Mouse (Mus musculus) limb, embryonic 13.5 days (tissue): ENCODE measurements around the gene Jade1. TPM values are rescaled to one million over a fixed set of nuclear protein-coding genes. Genes with fewer than 3 reads are reported as not detected.

ENCODE experiments used
- ATAC-seq: fragments of 200-750 bp; cut with Nextera tagmentation; 2 replicates; pipeline ENCODE4 v1.8.0; 2017; ENCODE audit warnings: low read depth, moderate number of reproducible peaks, moderate TSS enrichment; ENCODE audit not compliant: low FRiP score
- H3K27ac ChIP-seq: fragments of 300-500 bp; sonication (generic); 2 replicates; pipeline ENCODE4 v1.5.1; 2015; ENCODE audit warnings: inconsistent platforms, mild to moderate bottlenecking, moderate library complexity
- H3K27me3 ChIP-seq: fragments of 300-500 bp; sonication (generic); 2 replicates; pipeline ENCODE4 v1.6.1; 2015; ENCODE audit warnings: mild to moderate bottlenecking, inconsistent platforms
- H3K36me3 ChIP-seq: fragments of 300-500 bp; sonication (generic); 2 replicates; pipeline ENCODE4 v1.6.1; 2015; ENCODE audit warnings: inconsistent platforms, mild to moderate bottlenecking, moderate library complexity
- H3K4me1 ChIP-seq: fragments of 300-500 bp; sonication (generic); 2 replicates; pipeline ENCODE4 v1.6.1; 2015; ENCODE audit warnings: inconsistent platforms
- H3K4me2 ChIP-seq: fragments of 300-500 bp; sonication (generic); replicated peaks from 2 replicates; pipeline ENCODE4 v1.6.1; 2015; ENCODE audit warnings: inconsistent platforms, mild to moderate bottlenecking, moderate library complexity
- H3K4me3 ChIP-seq: fragments of 300-500 bp; sonication (generic); 2 replicates; pipeline ENCODE4 v1.5.1; 2015; ENCODE audit warnings: moderate library complexity, mild to moderate bottlenecking, inconsistent platforms
- H3K9ac ChIP-seq: fragments of 300-500 bp; sonication (generic); 2 replicates; pipeline ENCODE4 v1.6.1; 2015; ENCODE audit warnings: mild to moderate bottlenecking, inconsistent platforms
- H3K9me3 ChIP-seq: fragments of 300-500 bp; sonication (generic); 2 replicates; pipeline ENCODE4 v1.6.1; 2016; ENCODE audit warnings: inconsistent platforms
- WGBS: fragments of 180-500 bp; shearing (Covaris S2); methylation state at CpG from one replicate; pipeline ENCODE4 v1.1.7; 2015; 5-methylcytosine and 5-hydroxymethylcytosine counted together
- polyA plus RNA-seq: library from polyadenylated mRNA; unstranded; fragments of >200 nt; fragmentation: Nextera tagmentation; extraction: Ambion mirVana; gene quantifications from 2 replicates; pipeline ENCODE4 v1.2.1, GENCODE M21; 2015

Gene Jade1
- polyA plus RNA-seq, 1 experiment from 2014 or later: 11.4 TPM

DNA sequence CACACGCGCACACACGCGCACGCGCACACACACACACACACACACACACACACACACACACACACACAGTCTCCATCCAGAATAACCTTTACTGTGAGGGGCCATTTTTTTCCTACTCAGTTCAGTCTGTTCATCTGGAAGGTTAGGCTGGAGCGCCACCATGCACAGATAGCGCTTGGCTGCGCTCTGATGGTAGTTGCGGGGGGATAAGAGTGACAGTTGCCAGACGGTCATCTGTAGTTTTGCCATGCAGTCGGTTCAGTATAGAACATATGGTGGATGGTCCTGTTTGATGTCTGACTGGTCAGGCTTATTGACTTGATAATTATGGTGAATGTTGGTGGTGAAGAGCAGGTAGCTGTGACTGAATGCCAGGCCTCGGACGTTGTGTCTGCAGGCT lies 27.6 kb downstream of the Jade1 start:
- ATAC-seq: no peak
- no peak overlapping the region for H3K27ac ChIP-seq
- 90% methylated on average over 14 of the region's 14 CpGs for WGBS
- no peaks in the 10 kb centered on the region for H3K9me3 ChIP-seq
- H3K36me3 ChIP-seq: no peaks in the 10 kb centered on the region
- H3K27me3 ChIP-seq: no peaks in the 10 kb centered on the region
- H3K4me3 ChIP-seq: no peak overlapping the region
- H3K4me1 ChIP-seq: peaks cover 51% of the 10 kb centered on the region
- no peak overlapping the region for H3K4me2 ChIP-seq
- H3K9ac ChIP-seq: no peak overlapping the region

DNA sequence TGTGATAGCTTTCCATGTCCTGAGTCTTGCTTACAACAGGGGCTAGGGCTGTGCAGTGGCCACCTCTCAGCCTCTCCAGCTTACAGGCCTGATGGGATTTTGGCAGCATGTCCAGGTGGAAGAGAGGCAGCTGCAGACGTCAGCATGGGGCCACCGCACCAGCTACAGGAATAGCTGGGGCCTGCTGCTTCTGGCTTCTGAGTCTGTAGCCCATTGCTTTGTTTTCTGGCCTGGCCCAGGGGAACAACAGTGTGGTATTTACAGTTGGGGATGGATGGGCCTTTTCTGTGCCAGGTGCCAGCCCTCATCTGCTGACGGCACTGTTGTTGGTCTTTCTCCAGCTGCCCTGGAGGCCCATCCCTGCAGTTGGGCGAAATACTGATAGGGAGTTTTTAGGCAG lies 28.1 kb downstream of the Jade1 start:
- 62% methylated on average over 4 of the region's 4 CpGs for WGBS
- H3K4me1 ChIP-seq: peaks cover 57% of the 10 kb centered on the region
- H3K36me3 ChIP-seq: no peaks in the 10 kb centered on the region
- no peak overlapping the region for H3K4me3 ChIP-seq
- no peaks in the 10 kb centered on the region for H3K27me3 ChIP-seq
- H3K9me3 ChIP-seq: no peaks in the 10 kb centered on the region
- no peak overlapping the region for H3K4me2 ChIP-seq
- no peak for ATAC-seq
- no peak overlapping the region for H3K27ac ChIP-seq
- H3K9ac ChIP-seq: no peak overlapping the region

DNA sequence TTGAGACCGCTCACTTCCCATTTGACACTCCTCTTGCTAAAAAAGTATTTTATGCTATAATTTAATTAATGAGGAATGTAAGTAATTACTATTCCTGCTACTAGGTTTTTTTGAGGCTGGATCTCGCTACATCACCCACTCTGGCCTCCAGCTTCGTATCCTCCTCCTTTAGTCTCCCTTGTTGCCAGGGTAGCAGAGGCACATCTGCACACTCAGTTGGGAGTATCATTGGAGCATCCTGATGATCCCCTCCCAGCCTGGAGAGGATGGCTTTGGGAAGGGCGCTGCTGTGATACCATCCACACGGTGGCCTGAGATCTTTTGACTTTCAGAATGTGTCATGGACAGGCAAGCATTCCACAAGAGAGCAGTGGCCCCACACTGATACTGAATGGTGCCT lies 30.0 kb downstream of the Jade1 start:
- Histone ChIP-seq H3K9me3 (no peaks in the 10 kb centered on the region), H3K27me3 (no peaks in the 10 kb centered on the region), H3K4me2 (no peak overlapping the region), H3K4me3 (no peak overlapping the region), H3K4me1 (peaks cover 52% of the 10 kb centered on the region), H3K36me3 (peaks cover 1% of the 10 kb centered on the region; the same call in 1 of the 2 replicates), H3K9ac (no peak overlapping the region), H3K27ac (no peak overlapping the region)
- 83% methylated on average over 5 of the region's 5 CpGs for WGBS
- no peak for ATAC-seq

DNA sequence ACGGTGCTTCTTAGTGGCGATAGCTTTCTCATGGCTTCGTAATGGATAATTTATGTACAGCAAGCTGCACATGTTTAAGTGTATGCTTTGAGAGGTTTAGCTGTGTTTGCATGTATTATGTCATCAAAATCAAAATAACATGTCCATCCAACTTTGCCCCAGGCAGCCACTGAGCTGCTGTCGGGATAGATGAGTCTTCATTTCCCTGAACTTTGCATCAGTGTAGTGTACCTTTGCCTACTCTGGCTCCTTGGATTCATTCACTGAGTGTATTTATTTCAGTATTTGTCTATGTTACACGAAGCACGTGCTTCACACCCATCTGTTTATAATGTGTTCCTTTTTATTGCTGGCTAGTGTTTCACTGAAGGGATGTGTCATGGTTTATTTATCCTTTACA lies 30.8 kb downstream of the Jade1 start:
- H3K27me3 ChIP-seq: no peaks in the 10 kb centered on the region
- H3K4me3 ChIP-seq: no peak overlapping the region
- peaks cover 44% of the 10 kb centered on the region for H3K4me1 ChIP-seq
- H3K4me2 ChIP-seq: no peak overlapping the region
- no peak for ATAC-seq
- no peak overlapping the region for H3K9ac ChIP-seq
- no peak overlapping the region for H3K27ac ChIP-seq
- H3K9me3 ChIP-seq: no peaks in the 10 kb centered on the region
- 70% methylated on average over 6 of the region's 6 CpGs for WGBS
- H3K36me3 ChIP-seq: peaks cover 4% of the 10 kb centered on the region; the same call in 1 of the 2 replicates

DNA sequence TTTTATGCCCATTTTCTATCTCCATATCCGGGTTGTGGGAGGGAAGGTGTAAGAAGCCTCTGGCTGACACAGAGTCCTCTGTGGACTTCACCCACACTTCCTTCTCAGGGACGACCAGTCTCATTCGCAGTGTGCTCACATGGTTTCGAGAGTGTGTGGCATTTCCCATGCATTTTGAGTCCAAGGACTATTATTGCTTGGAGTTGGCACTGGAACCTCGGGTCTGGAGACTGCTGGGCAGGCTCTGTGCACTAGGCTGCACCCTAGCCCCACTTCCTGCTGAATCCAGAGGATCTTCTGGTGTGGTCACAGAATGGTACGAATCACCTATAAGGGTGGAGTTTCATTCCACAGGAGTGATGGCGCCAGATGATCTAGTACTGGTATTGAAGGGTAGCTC lies 31.4 kb downstream of the Jade1 start:
- no peak overlapping the region for H3K4me2 ChIP-seq
- H3K9me3 ChIP-seq: no peaks in the 10 kb centered on the region
- no peak overlapping the region for H3K9ac ChIP-seq
- peaks cover 4% of the 10 kb centered on the region; the same call in 1 of the 2 replicates for H3K36me3 ChIP-seq
- H3K27ac ChIP-seq: no peak overlapping the region
- H3K27me3 ChIP-seq: peaks cover 2% of the 10 kb centered on the region; the same call in 1 of the 2 replicates
- H3K4me1 ChIP-seq: peaks cover 38% of the 10 kb centered on the region
- no peak for ATAC-seq
- H3K4me3 ChIP-seq: no peak overlapping the region
- 86% methylated on average over 7 of the region's 7 CpGs for WGBS

DNA sequence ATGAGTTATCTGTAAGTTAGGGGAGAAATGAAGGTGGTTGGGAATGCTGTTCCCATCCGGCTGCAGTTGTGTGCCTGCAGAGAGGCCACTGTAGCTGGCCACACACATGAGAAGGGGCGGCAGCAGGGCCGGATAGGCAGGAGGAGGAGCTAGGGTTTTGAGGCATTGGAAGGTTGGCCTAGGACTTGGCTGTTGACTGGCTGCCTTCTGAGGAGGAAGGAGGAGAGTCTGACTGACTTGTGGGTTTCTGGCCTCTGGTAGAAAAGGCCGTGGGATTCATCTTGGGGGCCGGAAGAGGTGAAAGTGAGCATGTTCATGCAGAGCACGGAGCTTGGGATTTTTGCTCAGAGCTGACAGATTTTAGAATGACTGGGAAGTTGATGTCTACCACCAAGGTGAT lies 32.1 kb downstream of the Jade1 start:
- no peak; the same call in 1 of the 2 replicates for ATAC-seq
- H3K4me1 ChIP-seq: peaks cover 36% of the 10 kb centered on the region
- no peak overlapping the region for H3K4me3 ChIP-seq
- H3K4me2 ChIP-seq: no peak overlapping the region
- H3K27ac ChIP-seq: no peak overlapping the region
- peaks cover 9% of the 10 kb centered on the region; the same call in 1 of the 2 replicates for H3K36me3 ChIP-seq
- peaks cover 2% of the 10 kb centered on the region; the same call in 1 of the 2 replicates for H3K27me3 ChIP-seq
- H3K9me3 ChIP-seq: no peaks in the 10 kb centered on the region
- H3K9ac ChIP-seq: peak overlapping the region; percentile 8; the same call in 1 of the 2 replicates
- 62% methylated on average over 6 of the region's 6 CpGs for WGBS

DNA sequence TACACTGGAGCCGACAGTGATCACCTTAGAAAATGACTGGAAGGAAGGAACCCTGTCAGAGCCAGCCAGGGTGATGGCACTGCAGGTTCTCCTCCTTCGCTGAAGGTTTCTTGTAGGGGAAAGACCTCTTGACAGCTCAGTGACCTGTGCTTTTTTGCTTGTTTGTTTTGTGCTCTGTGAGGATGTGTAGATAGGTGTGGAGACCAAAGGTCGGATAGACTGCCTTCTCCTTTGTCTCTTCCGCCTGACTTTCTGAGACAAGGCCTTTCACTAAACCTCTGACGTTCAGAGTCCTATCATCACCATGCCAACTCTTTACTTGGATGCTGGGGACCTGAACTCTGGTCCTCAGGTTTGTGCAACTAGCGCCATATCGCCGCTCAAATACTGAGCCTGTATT lies 33.0 kb downstream of the Jade1 start:
- H3K4me3 ChIP-seq: no peak overlapping the region
- peaks cover 12% of the 10 kb centered on the region for H3K36me3 ChIP-seq
- no peaks in the 10 kb centered on the region for H3K9me3 ChIP-seq
- H3K4me1 ChIP-seq: peaks cover 34% of the 10 kb centered on the region
- no peak overlapping the region for H3K27ac ChIP-seq
- H3K4me2 ChIP-seq: no peak overlapping the region
- ATAC-seq: no peak
- peaks cover 2% of the 10 kb centered on the region; the same call in 1 of the 2 replicates for H3K27me3 ChIP-seq
- H3K9ac ChIP-seq: no peak overlapping the region
- 87% methylated on average over 8 of the region's 8 CpGs for WGBS

DNA sequence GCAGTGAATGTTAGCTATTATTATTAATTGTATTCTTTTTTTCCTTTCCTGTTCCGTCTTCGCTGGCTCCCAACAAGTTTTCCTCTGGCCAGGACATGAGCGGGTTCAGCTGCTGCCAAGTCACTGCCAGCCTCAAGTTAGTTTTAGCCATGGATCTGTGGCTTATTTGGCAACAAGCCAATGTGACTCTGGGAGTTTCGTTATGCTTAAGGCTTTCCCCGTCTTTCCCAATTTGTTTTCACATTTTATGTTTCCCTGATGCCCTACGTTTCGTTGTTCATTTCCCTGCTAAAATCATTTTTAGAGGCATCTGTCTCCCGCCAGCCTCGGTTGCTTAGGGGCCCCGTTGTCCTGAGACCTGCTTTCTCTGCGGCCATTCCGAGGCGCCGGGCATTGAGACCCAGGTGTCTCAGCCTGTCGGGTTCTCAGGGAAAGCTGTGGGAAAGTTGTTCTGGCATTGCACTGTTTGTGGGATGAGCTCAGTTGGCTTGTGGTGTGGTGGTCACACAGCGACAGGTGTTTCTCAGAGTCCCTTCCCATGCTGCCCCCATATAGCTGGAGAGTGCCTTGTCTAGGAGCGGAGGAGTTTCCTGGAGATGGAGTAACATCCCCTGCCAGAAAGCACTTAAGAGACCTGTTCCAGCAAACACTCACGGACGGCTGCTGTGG lies 33.8 kb downstream of the Jade1 start:
- no peaks in the 10 kb centered on the region for H3K9me3 ChIP-seq
- H3K36me3 ChIP-seq: peaks cover 20% of the 10 kb centered on the region
- H3K4me2 ChIP-seq: peak overlapping the region; percentile 27; the same call in 1 of the 2 replicates
- peaks cover 2% of the 10 kb centered on the region; the same call in 1 of the 2 replicates for H3K27me3 ChIP-seq
- no peak overlapping the region for H3K27ac ChIP-seq
- H3K9ac ChIP-seq: no peak overlapping the region
- H3K4me1 ChIP-seq: peaks cover 37% of the 10 kb centered on the region
- WGBS: 48% methylated on average over 19 of the region's 19 CpGs
- 0 out of 2 replicates have a peak, but pooled peaks have one; percentile 26 for ATAC-seq
- no peak overlapping the region for H3K4me3 ChIP-seq

DNA sequence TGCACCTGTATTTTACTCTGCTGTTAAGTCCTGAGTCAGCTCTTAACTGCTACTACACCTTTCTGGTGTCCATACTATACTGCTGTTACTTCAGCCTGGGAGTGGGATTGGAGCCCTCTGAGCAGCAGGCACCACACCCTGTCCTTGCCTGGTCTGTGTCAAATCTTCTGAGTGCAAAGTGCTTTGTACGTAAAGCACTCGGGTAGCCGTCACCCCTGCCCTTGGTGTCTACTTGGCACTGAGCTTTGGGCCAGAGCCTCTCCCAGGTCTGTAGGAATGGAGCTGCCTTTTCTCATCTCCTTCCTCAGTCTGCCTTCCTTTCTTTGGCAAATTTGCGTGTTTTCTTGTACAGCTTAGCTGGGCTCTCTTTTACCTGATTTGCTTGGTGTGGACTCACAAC lies 34.5 kb downstream of the Jade1 start:
- WGBS: 90% methylated on average over 4 of the region's 4 CpGs
- H3K4me1 ChIP-seq: peaks cover 37% of the 10 kb centered on the region
- H3K4me3 ChIP-seq: no peak overlapping the region
- H3K9ac ChIP-seq: no peak overlapping the region
- H3K27ac ChIP-seq: no peak overlapping the region
- H3K27me3 ChIP-seq: peaks cover 2% of the 10 kb centered on the region; the same call in 1 of the 2 replicates
- no peak overlapping the region for H3K4me2 ChIP-seq
- H3K9me3 ChIP-seq: no peaks in the 10 kb centered on the region
- no peak for ATAC-seq
- H3K36me3 ChIP-seq: peaks cover 25% of the 10 kb centered on the region

DNA sequence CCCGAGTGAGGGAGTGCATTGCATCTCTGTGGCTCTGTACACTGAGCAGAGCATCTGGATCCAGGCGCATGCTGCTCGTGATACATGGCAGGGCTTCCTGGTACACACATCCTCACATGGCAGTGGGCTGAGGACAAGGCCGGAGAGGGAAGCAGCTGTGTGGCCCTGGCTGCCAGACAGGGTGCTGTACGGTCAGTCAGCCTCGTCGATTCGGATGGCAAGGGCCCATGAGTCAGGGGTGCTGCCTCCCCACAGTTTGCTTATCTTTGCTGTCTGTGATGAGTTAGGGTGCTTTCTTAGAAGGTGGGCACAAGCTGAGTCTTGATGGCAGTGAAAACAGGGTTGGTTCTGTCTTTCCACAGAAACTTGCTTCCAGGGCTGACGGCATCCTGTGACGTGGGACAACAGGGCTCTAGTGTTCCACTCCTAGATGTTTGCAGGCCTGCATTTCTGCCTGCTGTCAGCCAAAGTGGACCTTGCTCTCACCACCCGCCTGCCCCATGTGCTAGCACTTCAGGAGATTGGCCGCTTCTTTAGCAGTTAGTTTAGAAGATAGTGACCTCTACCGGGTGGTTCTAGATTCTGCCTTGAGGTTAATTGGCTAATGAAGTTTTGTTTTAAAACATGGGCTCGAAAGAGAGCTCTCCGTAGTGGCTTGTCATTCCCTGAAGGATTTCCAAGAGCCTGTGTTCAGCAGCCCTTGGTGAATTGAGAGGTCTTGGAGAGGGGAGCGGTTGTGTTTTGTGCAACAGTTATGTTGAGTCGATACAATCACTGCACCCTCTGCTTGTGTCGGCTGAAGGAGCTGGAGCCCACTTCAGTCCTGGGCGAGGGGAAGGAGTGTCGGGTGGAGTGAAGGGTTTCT lies 35.4 kb downstream of the Jade1 start:
- no peak for ATAC-seq
- H3K4me2 ChIP-seq: no peak overlapping the region
- WGBS: 86% methylated on average over 20 of the region's 20 CpGs
- peaks cover 37% of the 10 kb centered on the region for H3K4me1 ChIP-seq
- H3K9me3 ChIP-seq: no peaks in the 10 kb centered on the region
- H3K27me3 ChIP-seq: peaks cover 2% of the 10 kb centered on the region; the same call in 1 of the 2 replicates
- no peak overlapping the region for H3K27ac ChIP-seq
- no peak overlapping the region for H3K9ac ChIP-seq
- H3K36me3 ChIP-seq: peaks cover 34% of the 10 kb centered on the region
- H3K4me3 ChIP-seq: no peak overlapping the region

DNA sequence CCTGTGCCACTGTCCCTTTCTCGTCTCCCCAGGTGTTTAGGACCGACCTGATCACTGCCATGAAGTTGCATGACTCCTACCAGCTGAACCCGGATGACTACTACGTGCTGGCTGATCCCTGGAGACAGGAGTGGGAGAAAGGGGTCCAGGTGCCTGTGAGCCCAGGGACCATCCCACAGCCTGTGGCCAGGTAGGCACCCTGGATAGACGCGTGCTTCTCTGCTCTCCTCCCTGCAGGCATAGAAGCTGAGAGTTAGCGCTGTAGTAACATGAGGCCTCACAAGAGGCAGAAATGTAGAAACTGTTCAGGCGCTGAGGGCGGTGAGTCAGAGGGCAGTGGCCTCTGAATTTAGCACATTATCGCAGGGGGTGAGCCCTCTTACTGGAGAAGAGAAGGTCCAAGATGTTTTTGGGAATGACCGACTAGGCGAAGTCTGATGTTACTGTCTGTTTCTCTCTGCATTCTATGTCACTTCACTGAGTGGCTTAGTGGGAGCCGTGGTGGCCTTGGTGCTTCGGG lies 36.2 kb downstream of the Jade1 start:
- Histone ChIP-seq H3K36me3 (peaks cover 41% of the 10 kb centered on the region), H3K4me1 (peaks cover 37% of the 10 kb centered on the region), H3K4me3 (no peak overlapping the region), H3K9me3 (no peaks in the 10 kb centered on the region), H3K27me3 (peaks cover 2% of the 10 kb centered on the region; the same call in 1 of the 2 replicates), H3K9ac (no peak overlapping the region), H3K27ac (no peak overlapping the region), H3K4me2 (no peak overlapping the region)
- ATAC-seq: no peak
- 91% methylated on average over 14 of the region's 14 CpGs for WGBS

DNA sequence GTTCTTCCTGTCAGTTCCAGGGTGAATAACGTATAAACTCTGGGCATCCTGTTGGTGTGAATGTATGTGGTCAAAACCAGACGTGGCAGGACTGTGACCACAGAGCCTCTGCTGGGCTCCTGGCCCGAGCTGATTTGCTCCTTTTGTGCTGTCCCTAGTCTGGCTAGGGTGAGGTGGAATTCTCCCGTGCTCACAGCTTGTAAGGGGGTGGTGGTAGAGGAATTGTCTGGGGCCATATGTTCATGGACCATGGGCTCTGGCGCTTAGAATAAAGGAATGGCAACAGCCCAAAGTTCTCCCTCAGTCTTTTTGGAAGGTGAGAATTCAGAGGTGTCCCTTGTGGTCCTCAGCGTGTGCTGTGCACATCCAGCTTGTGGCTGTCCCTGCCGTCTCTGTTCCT lies 37.3 kb downstream of the Jade1 start:
- 78% methylated on average over 7 of the region's 7 CpGs for WGBS
- Histone ChIP-seq H3K27ac (no peak overlapping the region), H3K4me2 (no peak overlapping the region), H3K4me1 (peaks cover 26% of the 10 kb centered on the region), H3K9me3 (no peaks in the 10 kb centered on the region), H3K4me3 (no peak overlapping the region), H3K27me3 (peaks cover 2% of the 10 kb centered on the region; the same call in 1 of the 2 replicates), H3K36me3 (peaks cover 52% of the 10 kb centered on the region), H3K9ac (no peak overlapping the region)
- ATAC-seq: no peak
